Mouse (Mus musculus): ENCODE measurements around the gene Mogs.

Gene Mogs

DNA sequence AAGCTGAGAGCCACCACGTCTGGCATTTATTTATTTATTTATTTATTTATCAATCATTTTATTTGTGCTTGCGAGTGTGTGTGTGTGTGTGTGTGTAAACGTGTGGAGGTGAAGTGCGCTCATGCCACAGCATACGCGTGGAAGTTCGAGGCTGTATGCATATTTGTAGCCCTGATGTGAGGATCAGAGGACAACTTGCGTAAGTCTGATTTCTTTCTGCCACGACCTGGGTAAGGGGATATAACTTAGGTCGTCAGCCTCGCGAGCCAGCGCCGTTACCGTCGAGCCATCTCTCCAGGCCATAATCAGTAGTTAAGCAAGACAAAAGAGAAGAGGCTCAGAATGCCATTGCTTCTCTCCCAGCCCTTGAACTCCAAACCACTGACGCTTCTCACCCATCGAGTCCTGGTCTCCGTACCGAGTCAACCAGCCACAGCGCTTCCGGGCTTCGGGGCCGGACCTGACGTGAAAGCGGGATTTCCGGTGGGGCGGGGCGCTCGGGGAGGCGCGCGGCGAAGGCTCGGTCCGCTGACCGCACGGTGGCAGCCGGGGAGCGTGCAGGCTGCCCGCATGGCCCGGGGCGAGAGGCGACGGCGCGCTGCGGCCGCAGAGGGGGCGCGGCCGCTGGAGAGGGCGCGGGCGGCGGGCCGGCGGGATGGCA, at the start of gene Mogs:
Gene Mogs, plus strand, starts transcription at position 486 of the 661 bp plus-strand sequence.
- peak; percentile 95 for DNase-seq

GRCm38 (mm10) chr6:83065995-83066394, 49.3 kb upstream of the Mogs start:
- DNase-seq, result peak; percentile 51

GRCm38 (mm10) chr6:83066441-83066840, 48.9 kb upstream of the Mogs start:
- DNase-seq, result no peak

DNA sequence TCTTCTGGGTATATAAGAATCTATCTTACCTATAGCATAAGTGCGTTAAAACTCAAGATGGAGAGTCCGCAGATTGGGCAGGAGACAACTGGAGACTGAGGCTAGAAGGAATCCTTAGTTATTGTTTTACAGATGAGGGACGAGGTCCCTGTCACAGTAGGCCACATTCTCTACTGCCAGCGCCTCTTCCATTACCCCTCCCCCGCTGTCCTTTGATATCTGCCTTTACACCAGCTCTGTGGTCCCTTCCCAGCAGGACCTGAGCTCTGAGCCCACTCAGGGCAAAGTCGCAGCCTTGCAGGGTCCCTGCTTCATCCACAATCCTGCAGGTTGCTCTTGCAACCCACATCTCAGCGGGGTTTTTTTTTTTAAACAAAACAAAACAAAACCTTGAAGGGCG, 47.1 kb upstream of the Mogs start:
- DNase-seq, result no peak

- no peak for DNase-seq
Observed at GRCm38 (mm10) chr6:83068706-83069487, 46.4 kb upstream of the Mogs start.

DNA sequence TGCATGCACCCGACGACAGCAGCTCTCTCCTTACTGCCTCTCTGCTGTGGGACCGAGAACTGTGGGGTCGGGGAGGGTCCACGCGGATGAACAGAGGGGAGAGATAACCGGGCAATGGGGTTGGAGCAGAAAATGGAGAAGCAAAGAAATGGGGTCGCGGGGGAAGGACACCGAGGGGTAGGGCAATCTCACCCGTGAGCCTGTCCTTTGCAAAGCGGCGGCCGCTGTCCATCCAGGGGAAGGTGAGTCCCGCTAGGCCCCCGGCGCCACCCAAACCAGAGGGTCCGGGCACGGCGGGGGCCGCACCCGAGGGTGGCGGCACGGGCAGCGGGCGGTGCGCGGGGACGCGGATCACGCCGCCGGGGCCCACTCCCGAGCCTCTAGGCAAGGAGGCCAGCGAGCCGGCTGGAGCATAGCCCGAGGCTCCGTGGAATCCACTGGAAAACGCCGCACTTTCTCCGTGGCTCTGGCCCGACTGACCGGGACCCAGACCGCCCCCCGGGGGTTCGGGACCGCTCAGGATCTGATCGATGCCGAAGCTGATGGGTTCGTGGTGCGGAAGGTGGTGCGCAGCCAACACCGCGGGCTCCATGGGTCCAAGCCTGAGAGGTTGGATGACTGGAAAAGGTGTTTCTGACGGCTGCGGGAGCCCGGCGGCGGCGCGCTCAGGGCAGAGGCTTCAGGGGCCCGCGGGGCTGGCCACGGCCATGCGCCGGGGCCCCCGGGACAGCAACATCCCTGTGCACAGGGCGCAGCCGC, 45.6 kb upstream of the Mogs start:
- DNase-seq, result no peak

DNA sequence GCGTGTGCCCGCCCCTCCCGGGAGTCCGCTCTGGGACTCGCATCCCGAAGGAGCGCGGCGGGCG, 45.2 kb upstream of the Mogs start, which contains the start of gene Tlx2:
Gene Tlx2, minus strand, starts transcription at position 47 of the 64 bp plus-strand sequence.
- no peak for DNase-seq

- no peak for DNase-seq
Observed at GRCm38 (mm10) chr6:83070311-83071219, 44.7 kb upstream of the Mogs start.

- no peak for DNase-seq
Observed at GRCm38 (mm10) chr6:83071220-83071619, 44.1 kb upstream of the Mogs start.

GRCm38 (mm10) chr6:83074979-83075378, 40.3 kb upstream of the Mogs start:
- peak; percentile 63 for DNase-seq

DNA sequence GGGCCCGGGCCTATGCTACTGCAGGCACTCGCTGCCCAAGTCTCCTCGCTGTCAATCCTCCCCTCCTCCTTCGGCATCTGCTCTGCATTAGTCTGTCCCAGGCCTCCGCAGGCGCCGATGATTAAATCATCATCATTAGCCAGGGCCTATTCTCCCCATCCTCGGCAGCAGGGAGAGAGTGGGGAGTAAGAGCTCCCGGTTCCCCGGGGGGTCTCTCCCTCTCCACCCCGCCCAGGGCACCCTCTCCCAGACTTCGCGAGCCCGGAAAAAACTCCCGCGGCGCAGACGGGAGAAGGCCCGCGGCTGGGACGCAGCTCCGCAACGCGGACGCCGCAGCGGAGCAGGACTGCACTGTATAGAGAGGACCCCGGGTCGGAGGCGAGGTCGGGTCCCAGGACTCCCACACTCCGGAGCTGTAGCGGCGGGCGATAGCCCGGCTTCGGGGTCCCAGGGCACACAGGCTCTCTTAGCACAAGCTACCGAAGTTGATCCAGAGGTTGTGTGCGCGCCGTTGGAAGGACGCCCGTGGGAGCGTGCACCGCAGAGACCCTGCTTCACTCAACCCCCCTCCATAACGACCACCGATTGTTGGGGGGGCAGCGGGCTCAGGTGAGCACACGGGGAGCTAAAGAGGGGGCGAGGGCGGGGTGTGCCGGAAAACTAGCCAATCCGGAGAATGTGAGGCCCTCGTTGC, 37.5 kb upstream of the Mogs start, which contains the start of gene Pcgf1:
Gene Pcgf1, plus strand, starts transcription at position 240 of the 694 bp plus-strand sequence.
- no peak for DNase-seq

GRCm38 (mm10) chr6:83078324-83078858, 36.9 kb upstream of the Mogs start:
- DNase-seq, result peak; percentile 100

GRCm38 (mm10) chr6:83080210-83080609, 35.1 kb upstream of the Mogs start:
- no peak for DNase-seq

GRCm38 (mm10) chr6:83083497-83083896, 31.8 kb upstream of the Mogs start:
- DNase-seq, result no peak

- DNase-seq, result no peak
Observed at GRCm38 (mm10) chr6:83084477-83084876, 30.8 kb upstream of the Mogs start.

DNA sequence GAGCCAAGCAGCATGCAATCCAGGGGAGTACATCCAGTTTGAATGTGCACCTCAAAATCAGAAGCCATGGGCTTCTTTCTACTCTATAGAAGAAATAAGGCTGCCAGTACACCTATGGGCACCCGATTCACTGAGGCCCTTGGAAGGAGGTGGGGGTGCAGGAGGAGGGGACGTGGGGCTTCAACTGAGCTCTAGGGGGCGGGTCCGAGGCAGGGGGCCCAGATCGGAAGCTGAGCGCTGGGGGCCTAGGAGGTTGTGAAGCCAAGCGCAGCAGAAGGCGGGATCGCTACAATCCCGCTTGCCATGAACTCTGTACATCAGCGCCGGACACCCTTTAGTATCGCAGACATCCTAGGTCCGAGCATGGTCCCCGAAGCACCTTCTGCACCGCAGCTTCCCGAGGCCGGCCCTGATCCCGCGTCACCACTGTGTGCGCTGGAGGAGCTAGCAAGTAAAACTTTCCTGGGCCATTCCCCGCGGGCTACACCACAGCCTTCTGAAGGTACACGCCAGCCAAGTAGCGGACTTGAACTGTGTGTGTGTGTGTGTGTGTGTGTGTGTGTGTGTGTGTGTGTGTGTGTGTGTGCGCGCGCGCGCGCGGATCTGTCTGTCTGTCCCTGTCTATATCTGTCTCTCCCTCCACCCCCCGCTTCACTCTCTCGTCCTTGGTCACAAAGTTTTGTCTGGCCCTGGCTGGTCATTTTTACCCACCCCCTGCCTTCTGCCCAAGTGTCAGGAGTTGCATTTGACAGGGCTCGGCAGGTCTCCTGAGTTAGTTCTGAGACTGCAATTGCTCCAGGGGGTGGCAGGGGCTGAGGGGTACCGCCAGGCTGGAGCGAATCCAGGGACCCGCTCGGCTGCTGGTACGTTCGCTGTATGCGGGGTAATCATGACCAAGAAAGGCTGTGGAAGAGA, 28.9 kb upstream of the Mogs start, which contains the start of gene Lbx2:
Gene Lbx2, plus strand, starts transcription at position 247 of the 915 bp plus-strand sequence.
- DNase-seq, result peak; percentile 54

DNA sequence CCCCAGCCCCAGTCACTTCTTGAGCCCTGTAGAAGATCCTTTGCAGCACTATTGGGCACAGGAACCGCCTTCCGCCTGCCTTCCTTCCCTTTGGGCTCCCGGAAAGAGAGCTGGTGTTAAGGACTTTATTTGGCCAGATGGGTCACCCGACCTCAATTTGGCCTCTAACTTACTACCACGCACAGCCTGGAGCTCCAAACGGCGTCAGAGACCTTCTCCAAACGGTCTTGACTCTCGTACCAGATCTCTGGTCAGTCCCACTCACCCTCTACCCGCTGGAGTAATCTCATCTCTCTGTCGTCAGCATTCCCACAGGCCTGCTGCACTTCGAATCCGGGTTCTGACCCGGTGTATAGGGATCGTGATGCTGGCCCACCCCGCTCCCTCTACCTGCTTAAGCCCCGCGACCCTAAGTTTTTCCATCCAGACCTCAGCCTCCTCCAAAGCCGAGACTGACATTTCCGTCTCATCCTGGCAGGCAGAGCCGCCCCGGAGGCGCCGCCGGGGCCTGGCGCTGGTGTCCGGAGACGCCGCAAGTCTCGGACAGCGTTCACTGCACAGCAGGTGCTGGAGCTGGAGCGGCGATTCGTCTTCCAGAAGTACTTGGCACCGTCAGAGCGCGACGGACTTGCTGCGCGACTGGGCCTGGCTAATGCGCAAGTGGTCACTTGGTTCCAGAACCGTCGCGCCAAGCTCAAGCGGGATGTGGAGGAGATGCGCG, 27.9 kb upstream of the Mogs start:
- DNase-seq, result no peak

DNA sequence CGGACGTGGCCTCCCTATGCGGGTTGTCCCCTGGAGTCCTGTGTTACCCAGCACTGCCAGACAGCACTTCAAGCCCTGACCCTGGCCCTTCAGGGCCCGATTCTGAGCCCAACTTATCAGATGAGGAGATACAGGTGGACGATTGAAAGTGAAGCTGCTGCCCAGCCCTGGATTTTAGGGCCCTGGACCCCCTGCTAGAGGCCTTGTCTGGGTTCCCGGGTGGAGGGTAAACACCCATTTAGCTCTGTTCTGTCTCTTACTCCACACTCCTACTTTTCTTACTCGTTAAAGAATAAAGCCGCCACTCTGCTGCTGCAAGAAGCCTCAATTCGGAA, 27.4 kb upstream of the Mogs start:
- DNase-seq, result no peak

DNA sequence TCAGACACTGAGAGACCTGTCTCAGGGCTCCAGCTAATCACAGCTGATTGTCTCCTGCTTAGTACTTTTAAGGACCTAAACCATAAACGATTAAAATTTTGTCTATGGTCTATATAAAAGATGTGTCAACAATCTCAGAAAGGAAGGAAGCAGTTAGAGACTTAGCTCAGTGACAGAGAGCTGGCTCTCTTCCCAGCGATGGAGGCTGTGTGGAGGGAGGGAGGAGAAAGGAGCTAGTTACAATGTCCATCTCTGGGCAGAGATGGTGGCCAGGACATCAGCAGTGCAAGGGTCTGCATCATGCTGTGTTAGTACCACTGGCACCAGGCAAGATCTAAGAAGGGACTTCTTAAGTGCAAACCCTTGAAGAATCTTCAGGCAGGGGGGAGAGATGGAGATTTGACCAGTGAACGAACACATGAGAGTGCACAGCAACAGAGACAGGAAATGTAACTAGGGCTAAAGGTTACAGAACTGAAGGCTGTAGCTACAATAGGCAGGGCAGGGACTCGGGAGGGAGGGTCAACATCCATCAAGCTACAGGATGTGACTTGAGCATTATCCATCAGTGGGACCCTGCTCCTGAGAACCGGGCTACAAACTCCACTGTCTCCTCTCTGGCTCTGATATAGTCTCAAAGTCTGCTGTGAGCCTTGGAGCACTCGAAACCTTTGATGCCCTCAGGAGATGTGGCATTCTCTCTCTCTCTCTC, 22.7 kb upstream of the Mogs start:
- DNase-seq, result no peak

DNA sequence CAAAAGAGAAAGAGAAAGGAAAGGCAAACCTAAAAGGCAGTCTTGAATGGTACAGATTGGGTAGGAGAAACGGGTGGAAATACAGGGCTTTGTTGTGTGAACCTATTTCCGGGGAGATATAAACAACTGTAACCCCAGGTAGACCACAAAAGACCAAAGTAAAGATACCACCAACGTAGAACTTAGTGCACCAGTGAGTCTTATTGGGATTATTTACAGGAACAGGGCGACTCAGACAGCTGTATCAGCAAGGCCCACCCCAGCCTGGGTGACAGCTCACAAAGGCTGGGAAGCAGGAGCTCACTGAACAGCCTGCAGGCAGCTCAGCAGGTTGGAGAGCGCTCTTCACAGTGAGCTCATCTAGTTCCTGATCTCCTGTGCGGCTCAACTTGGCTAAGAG, 19.3 kb upstream of the Mogs start:
- DNase-seq, result peak; percentile 59
